Mouse (Mus musculus): ENCODE results near the gene Krt26. TPM values are rescaled to one million over a fixed set of nuclear protein-coding genes. Genes with fewer than 3 reads are reported as not detected.

Krt26 gene
- total RNA-seq, 2 experiments from 2014 or later: not detected

DNA sequence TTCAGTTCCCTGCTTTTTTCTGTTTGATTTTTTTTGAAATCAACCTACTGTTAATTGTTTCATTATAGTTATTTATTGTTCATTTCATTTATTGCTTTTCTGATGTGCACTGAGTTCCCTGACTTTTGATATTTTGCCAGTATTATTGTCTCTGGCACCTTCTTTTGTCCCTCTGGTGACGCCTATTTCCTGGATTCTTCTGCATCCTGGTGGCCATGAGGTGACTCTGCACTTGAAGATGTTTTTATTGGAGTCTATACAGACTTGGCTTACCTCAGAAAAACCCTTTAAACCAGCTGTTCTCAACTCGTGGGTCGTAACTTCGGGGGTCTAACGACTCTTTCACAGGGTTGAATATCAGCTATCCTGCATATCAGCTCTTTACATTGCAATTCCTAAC, 42.7 kb downstream of the Krt26 start:
- intact Hi-C loops (cut with DNase I; ENCODE audit: low total_unique reads): no loop called here
- DNase-seq: no peak

DNA sequence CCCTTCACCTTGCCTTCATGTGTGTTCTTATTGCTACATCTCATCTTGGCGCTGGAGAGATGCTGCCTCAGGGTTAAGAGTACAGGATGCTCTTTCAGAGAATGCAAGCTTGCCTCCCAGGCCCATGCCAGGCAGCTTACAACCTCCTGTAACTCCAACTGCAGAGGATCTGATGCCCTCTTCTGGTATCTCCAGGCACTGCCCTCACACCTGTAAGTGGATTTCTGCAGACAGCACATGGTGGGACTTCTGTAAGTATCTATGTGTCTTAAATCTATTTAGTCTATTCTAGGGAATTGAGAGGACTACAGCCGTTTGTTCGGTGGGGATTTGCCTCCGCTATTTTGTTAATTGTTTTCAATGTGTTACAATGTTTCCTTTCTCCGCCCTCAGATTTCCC, 44.9 kb downstream of the Krt26 start:
- peak; percentile 32 for DNase-seq
- intact Hi-C loops (cut with DNase I; ENCODE audit: low total_unique reads): loop anchor here (5.0 kb wide), 2 partner anchors 86 to 106 kb away; no protein-coding TSS in a partner anchor

GRCm38 (mm10) chr11:99284833-99285312, 52.9 kb downstream of the Krt26 start, which contains the start of gene Krt24:
Gene Krt24 (minus strand): TSS chr11:99285262.
- intact Hi-C loops (cut with DNase I; ENCODE audit: low total_unique reads): no loop called here
- no peak for DNase-seq

- intact Hi-C loops (cut with DNase I; ENCODE audit: low total_unique reads): no loop called here
- DNase-seq: no peak
Observed at GRCm38 (mm10) chr11:99284011-99284410, 53.8 kb downstream of the Krt26 start.

DNA sequence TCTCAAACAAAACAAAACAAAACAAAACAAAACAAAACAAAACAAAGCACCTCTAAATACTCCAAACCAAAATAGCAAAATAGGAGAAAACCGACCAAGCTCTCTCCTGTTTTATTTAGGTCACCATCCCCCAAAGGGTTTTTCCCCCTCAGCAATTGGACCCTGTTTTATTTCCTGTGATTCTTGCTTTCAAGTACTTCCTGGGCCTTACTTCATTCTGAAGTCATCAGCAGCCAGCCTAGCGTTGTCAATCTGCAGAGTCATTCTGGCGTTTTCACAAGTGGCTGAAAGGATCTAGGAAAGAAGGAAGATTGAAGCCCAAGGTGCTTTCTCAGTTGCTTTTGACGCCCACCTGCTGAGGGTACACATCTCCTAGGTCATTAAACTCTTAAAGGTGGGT, 54.4 kb downstream of the Krt26 start:
- intact Hi-C loops (cut with DNase I; ENCODE audit: low total_unique reads): no loop called here
- no peak for DNase-seq

DNA sequence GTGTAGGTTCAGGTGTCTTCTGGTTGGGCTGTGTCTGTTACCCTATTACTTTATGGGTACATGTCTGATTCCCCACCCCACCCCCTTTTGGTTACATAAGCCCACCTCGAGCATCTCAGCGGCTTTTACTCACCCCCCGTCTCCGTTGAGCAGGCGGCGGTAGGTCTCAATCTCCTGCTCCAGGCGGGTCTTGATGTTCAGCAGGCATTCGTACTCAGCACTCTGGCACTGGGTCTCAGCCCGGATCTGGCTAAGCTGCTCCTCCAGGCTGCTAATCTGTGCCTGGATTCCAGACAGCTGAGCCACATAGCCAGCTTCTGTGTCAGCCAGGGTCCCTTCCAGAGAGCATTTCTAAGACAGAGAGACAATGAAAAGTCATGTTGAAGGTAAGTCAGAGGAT, 56.6 kb downstream of the Krt26 start:
- no peak for DNase-seq
- intact Hi-C loops (cut with DNase I; ENCODE audit: low total_unique reads): no loop called here

- intact Hi-C loops (cut with DNase I; ENCODE audit: low total_unique reads): no loop called here
- DNase-seq: no peak
Observed at GRCm38 (mm10) chr11:99279986-99280385, 57.8 kb downstream of the Krt26 start.

Other genes with a start within 250 kb of the Krt26 start
- gene Tns4, start 248.7 kb downstream of the Krt26 start, total RNA-seq (2021): under 1 TPM in 1 of 2 experiments, not detected in 1; 0.10 TPM
- under 1 TPM; 0.10 to 0.11 TPM for gene Ccr7, start 182.9 kb downstream of the Krt26 start, total RNA-seq (2021)
- 10 to 100 TPM; 35.8 to 45.7 TPM for gene Smarce1, start 106.9 kb downstream of the Krt26 start, total RNA-seq (2021)
- 10 to 100 TPM in 1 of 2 experiments, 1 to 10 TPM in 1; 8.9 to 11.4 TPM for gene Krt222, start 93.9 kb downstream of the Krt26 start, total RNA-seq (2021)
- not detected for gene Krt24, start 52.7 kb downstream of the Krt26 start, total RNA-seq (2021)
- not detected for gene Krt25, start 15.0 kb downstream of the Krt26 start, total RNA-seq (2021)
- gene Krt27, start 13.1 kb upstream of the Krt26 start, total RNA-seq (2021): not detected
- not detected for gene Krt28, start 36.9 kb upstream of the Krt26 start, total RNA-seq (2021)
- 1 to 10 TPM; 4.5 to 5.7 TPM for gene Krt10, start 51.4 kb upstream of the Krt26 start, total RNA-seq (2021)
- not detected for gene Krt12, start 84.3 kb upstream of the Krt26 start, total RNA-seq (2021)
- under 1 TPM; 0.27 TPM for gene Krt20, start 100.2 kb upstream of the Krt26 start, total RNA-seq (2021)
- not detected for gene Krt23, start 155.2 kb upstream of the Krt26 start, total RNA-seq (2021)
- not detected for gene Krt39, start 183.4 kb upstream of the Krt26 start, total RNA-seq (2021)
- gene Krt40, start 205.2 kb upstream of the Krt26 start, total RNA-seq (2021): not detected
- not detected for gene Krtap3-3, start 212.9 kb upstream of the Krt26 start, total RNA-seq (2021)
- not detected for gene Krtap3-2, start 218.9 kb upstream of the Krt26 start, total RNA-seq (2021)
- not detected for gene Gm11939, start 221.5 kb upstream of the Krt26 start, total RNA-seq (2021)
- not detected for gene Krtap3-1, start 228.7 kb upstream of the Krt26 start, total RNA-seq (2021)
- not detected for gene Krtap1-5, start 243.1 kb upstream of the Krt26 start, total RNA-seq (2021)
- not detected for gene Krtap1-4, start 245.7 kb upstream of the Krt26 start, total RNA-seq (2021)

Data from gastrocnemius, postnatal 14 days (tissue).